Mouse (Mus musculus) heart, adult 2 months (tissue): ENCODE data around the gene Ctdsp2.

Experiments used
- CTCF ChIP-seq: fragments of 200-600 bp; IDR thresholded peaks from 2 replicates; pipeline ENCODE4 v1.8.1; 2022; ENCODE audit warnings: antibody characterized with exemption, mild to moderate bottlenecking, moderate library complexity
- EP300 ChIP-seq: fragments of 200-500 bp; IDR thresholded peaks from 2 replicates; pipeline ENCODE4 v1.6.1; 2011; ENCODE audit warnings: low read depth, low read length, control low read depth; ENCODE audit not compliant: insufficient read depth
- POLR2A ChIP-seq: fragments of 200-500 bp; IDR thresholded peaks from 2 replicates; pipeline ENCODE4 v1.6.1; 2011; ENCODE audit warnings: mild to moderate bottlenecking, low read depth, low read length, control low read depth; ENCODE audit not compliant: insufficient read depth

DNA sequence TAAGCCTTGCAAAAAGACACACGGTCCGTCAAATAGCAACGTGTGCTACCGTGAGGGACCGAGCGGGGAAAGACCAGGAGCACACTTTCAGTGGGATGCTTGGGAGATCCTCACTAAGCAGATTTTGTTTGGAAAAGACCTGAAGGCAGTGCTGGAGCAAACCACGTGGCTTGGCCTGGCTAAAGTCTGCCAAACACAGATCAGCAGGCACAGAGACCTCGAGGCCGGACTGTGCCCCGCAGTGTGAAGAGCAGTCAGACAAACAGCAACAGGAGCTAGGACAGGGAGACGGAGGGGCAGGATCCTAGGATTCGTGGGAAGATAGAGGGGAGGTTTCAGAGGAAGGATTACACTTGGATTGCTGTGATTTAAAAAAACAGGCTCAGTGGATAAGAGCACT, 57.8 kb downstream of the Ctdsp2 start:
- TF ChIP-seq POLR2A (no peak), CTCF (no peak), EP300 (no peak)
